Mouse (Mus musculus) ES-Bruce4 (cell line): ENCODE data around the gene Kif14.

Experiments used
- CTCF ChIP-seq: IDR thresholded peaks from one replicate; pipeline ENCODE4 v1.8.1; 2011; ENCODE audit warnings: low read depth, low read length
- POLR2A ChIP-seq: IDR thresholded peaks from one replicate; pipeline ENCODE4 v1.8.1; 2011; ENCODE audit warnings: low read length; ENCODE audit not compliant: insufficient read depth

DNA sequence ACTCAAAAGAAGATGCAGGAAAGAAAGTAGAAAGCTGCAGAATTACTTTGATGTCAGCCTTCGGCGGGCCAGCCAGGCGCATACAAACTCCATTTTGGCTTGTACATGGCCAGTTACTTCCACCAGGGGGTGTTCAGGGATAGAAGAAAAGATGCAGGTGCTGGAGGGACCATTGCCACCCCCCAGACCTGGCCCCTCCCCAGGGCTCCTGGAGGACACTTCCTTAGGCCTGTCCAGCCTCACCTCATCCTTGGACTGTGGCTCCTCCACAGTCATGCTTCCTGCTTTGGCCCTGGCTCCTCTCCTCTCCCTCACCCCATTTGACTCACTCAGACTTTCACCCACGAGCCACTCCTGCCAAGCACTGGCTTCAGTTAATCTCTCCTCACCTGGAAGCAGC lies 98.8 kb downstream of the Kif14 start:
- TF ChIP-seq CTCF (peak; percentile 59), POLR2A (no peak)
